Mouse (Mus musculus): ENCODE results near the gene Chrm3.

DNA sequence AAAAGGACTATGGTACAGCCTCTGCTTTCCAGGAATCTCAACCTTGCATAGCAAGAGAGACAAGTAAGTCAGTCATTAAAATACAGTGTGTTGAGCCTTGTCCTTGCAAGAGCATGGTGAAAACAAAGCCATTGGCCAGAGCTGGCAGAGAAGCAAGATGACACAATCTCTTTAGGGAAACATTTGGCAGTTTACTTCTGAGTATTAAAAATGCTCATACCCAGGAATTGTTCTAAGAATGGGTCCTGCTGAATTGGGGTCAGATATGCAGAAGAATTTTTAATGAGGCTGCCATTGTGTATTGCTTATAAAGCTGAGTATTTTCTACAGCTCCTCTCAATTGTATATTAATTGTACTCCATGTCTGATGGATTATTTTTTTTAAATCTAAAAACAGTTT, 50.8 kb downstream of the Chrm3 start:
- no peak for TF ChIP-seq CTCF (IDR thresholded peaks at IDR 0.05)
- no peak for TF ChIP-seq EP300 (IDR thresholded peaks at IDR 0.05; ENCODE audit: insufficient read depth, low read depth, low read length)
